Mouse (Mus musculus) cerebellum, adult 2 months (tissue): ENCODE measurements around the gene Vapa.

Source experiments
- CTCF ChIP-seq: fragments of 200-500 bp; IDR thresholded peaks from 2 replicates; pipeline ENCODE4 v1.5.1; 2011; ENCODE audit warnings: low read depth, mild to moderate bottlenecking, control low read depth, low read length, moderate library complexity, borderline replicate concordance; ENCODE audit not compliant: insufficient read depth
- POLR2A ChIP-seq: fragments of 200-500 bp; IDR thresholded peaks from 2 replicates; pipeline ENCODE4 v1.6.1; 2011; ENCODE audit warnings: low read length, control low read depth, borderline replicate concordance; ENCODE audit not compliant: insufficient read depth

DNA sequence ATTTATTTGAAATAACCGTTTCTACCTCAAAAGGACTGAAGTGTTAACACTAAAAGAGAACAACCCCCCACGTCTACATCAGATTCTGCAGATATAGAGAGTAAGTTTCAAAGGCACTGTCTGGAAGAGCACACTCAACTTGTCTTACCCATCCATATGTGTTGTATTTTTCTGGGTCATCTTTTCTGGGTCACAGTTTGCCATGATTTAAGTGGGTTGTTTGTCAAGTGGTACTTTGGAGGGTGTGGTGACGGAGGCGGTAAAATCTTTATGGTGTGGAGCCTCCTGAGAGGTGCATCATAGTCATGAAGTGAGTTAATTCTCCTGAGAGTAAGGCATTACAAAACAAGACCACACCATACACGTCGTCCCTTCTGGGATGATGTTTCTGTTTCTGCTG is 12.2 kb upstream of the Vapa start:
- TF ChIP-seq POLR2A, result no peak
- TF ChIP-seq CTCF, result no peak
